Mouse (Mus musculus): ENCODE results near the gene C8a. TPM values are rescaled to one million over a fixed set of nuclear protein-coding genes. Genes with fewer than 3 reads are reported as not detected.

The C8a gene
- polyA plus RNA-seq, 1 experiment from 2014 or later: not detected

- Histone ChIP-seq H3K4me2 (no peak overlapping the region), H3K36me3 (ENCODE audit: poor library complexity, severe bottlenecking) (no peaks in the 10 kb centered on the region), H3K9ac (no peak overlapping the region), H3K4me1 (peaks cover 11% of the 10 kb centered on the region; the same call in 1 of the 2 replicates), H3K27me3 (no peaks in the 10 kb centered on the region), H3K9me3 (replicated peaks) (no peaks in the 10 kb centered on the region), H3K27ac (no peak overlapping the region), H3K4me3 (no peak overlapping the region)
- no peak for ATAC-seq
- 76% methylated on average over 9 of the region's 9 CpGs for WGBS
Observed at GRCm38 (mm10) chr4:104888499-104889262, 12.5 kb upstream of the C8a start.

GRCm38 (mm10) chr4:104887486-104887885 is 11.3 kb upstream of the C8a start:
- Histone ChIP-seq H3K9me3 (replicated peaks) (no peaks in the 10 kb centered on the region), H3K4me1 (peaks cover 11% of the 10 kb centered on the region; the same call in 1 of the 2 replicates), H3K27ac (no peak overlapping the region), H3K9ac (no peak overlapping the region), H3K27me3 (no peaks in the 10 kb centered on the region), H3K36me3 (ENCODE audit: poor library complexity, severe bottlenecking) (no peaks in the 10 kb centered on the region), H3K4me3 (no peak overlapping the region), H3K4me2 (no peak overlapping the region)
- 45% methylated on average over 9 of the region's 9 CpGs for WGBS
- ATAC-seq: no peak

- Histone ChIP-seq H3K4me3 (no peak overlapping the region), H3K27ac (no peak overlapping the region), H3K9me3 (replicated peaks) (no peaks in the 10 kb centered on the region), H3K9ac (no peak overlapping the region), H3K27me3 (no peaks in the 10 kb centered on the region), H3K4me2 (no peak overlapping the region), H3K4me1 (no peaks in the 10 kb centered on the region), H3K36me3 (ENCODE audit: poor library complexity, severe bottlenecking) (no peaks in the 10 kb centered on the region)
- WGBS: 61% methylated on average over 4 of the region's 4 CpGs
- ATAC-seq: no peak
Observed at GRCm38 (mm10) chr4:104875832-104876231, 366 bp downstream of the C8a start.

- no peaks in the 10 kb centered on the region for H3K27me3 ChIP-seq
- no peaks in the 10 kb centered on the region for H3K4me1 ChIP-seq
- no peak overlapping the region for H3K27ac ChIP-seq
- 85% methylated on average over 5 of the region's 5 CpGs for WGBS
- no peaks in the 10 kb centered on the region for H3K36me3 ChIP-seq (ENCODE audit: poor library complexity, severe bottlenecking)
- no peak overlapping the region for H3K9ac ChIP-seq
- no peaks in the 10 kb centered on the region for H3K9me3 ChIP-seq (replicated peaks)
- H3K4me2 ChIP-seq: no peak overlapping the region
- H3K4me3 ChIP-seq: no peak overlapping the region
- no peak for ATAC-seq
Observed at GRCm38 (mm10) chr4:104870196-104870595, 6.0 kb downstream of the C8a start.

- no peaks in the 10 kb centered on the region for H3K4me1 ChIP-seq
Observed at GRCm38 (mm10) chr4:104869581-104869980, 6.6 kb downstream of the C8a start.

GRCm38 (mm10) chr4:104864397-104864796 is 11.8 kb downstream of the C8a start:
- 91% methylated on average over 1 of the region's 1 CpGs for WGBS
- no peak overlapping the region for H3K27ac ChIP-seq
- ATAC-seq: no peak

More at GRCm38 (mm10) chr4:104869581-104869980, 6.6 kb downstream of the C8a start:
- no peak for ATAC-seq
- no peaks in the 10 kb centered on the region for H3K9me3 ChIP-seq (replicated peaks)
- no peaks in the 10 kb centered on the region for H3K36me3 ChIP-seq (ENCODE audit: poor library complexity, severe bottlenecking)
- H3K4me2 ChIP-seq: no peak overlapping the region
- no peak overlapping the region for H3K9ac ChIP-seq
- H3K27ac ChIP-seq: no peak overlapping the region
- H3K4me3 ChIP-seq: no peak overlapping the region
- H3K27me3 ChIP-seq: no peaks in the 10 kb centered on the region

GRCm38 (mm10) chr4:104861241-104861640 is 15.0 kb downstream of the C8a start:
- H3K27ac ChIP-seq: no peak overlapping the region
- H3K36me3 ChIP-seq (ENCODE audit: poor library complexity, severe bottlenecking): no peaks in the 10 kb centered on the region
- H3K4me1 ChIP-seq: no peaks in the 10 kb centered on the region
- H3K9me3 ChIP-seq (replicated peaks): no peaks in the 10 kb centered on the region
- WGBS: 77% methylated on average over 8 of the region's 8 CpGs
- no peak for ATAC-seq
- H3K4me3 ChIP-seq: no peak overlapping the region
- no peak overlapping the region for H3K4me2 ChIP-seq
- no peaks in the 10 kb centered on the region for H3K27me3 ChIP-seq
- H3K9ac ChIP-seq: no peak overlapping the region

More at GRCm38 (mm10) chr4:104864397-104864796, 11.8 kb downstream of the C8a start:
- Histone ChIP-seq H3K9me3 (replicated peaks) (no peaks in the 10 kb centered on the region), H3K4me2 (no peak overlapping the region), H3K4me1 (no peaks in the 10 kb centered on the region), H3K27me3 (no peaks in the 10 kb centered on the region), H3K9ac (no peak overlapping the region), H3K36me3 (ENCODE audit: poor library complexity, severe bottlenecking) (no peaks in the 10 kb centered on the region), H3K4me3 (no peak overlapping the region)

- Histone ChIP-seq H3K27me3 (no peaks in the 10 kb centered on the region), H3K4me1 (no peaks in the 10 kb centered on the region), H3K9ac (no peak overlapping the region), H3K36me3 (ENCODE audit: poor library complexity, severe bottlenecking) (no peaks in the 10 kb centered on the region), H3K9me3 (replicated peaks) (no peaks in the 10 kb centered on the region), H3K27ac (no peak overlapping the region), H3K4me2 (no peak overlapping the region), H3K4me3 (no peak overlapping the region)
- ATAC-seq: no peak
- 63% methylated on average over 4 of the region's 4 CpGs for WGBS
Observed at GRCm38 (mm10) chr4:104857823-104858222, 18.4 kb downstream of the C8a start.

GRCm38 (mm10) chr4:104857029-104857428 is 19.2 kb downstream of the C8a start, which contains the start of gene Gm17662:
Gm17662 (plus strand) TSS chr4:104857329.
- no peak for ATAC-seq
- 73% methylated on average over 1 of the region's 1 CpGs for WGBS

GRCm38 (mm10) chr4:104855216-104855615 is 21.0 kb downstream of the C8a start:
- H3K9me3 ChIP-seq (replicated peaks): no peaks in the 10 kb centered on the region
- no peak overlapping the region for H3K4me3 ChIP-seq
- H3K27me3 ChIP-seq: no peaks in the 10 kb centered on the region
- H3K4me1 ChIP-seq: no peaks in the 10 kb centered on the region
- H3K27ac ChIP-seq: no peak overlapping the region
- no peaks in the 10 kb centered on the region for H3K36me3 ChIP-seq (ENCODE audit: poor library complexity, severe bottlenecking)
- no peak overlapping the region for H3K9ac ChIP-seq
- no peak for ATAC-seq
- 86% methylated on average over 2 of the region's 2 CpGs for WGBS
- H3K4me2 ChIP-seq: no peak overlapping the region

More at GRCm38 (mm10) chr4:104857029-104857428, 19.2 kb downstream of the C8a start, which contains the start of gene Gm17662:
- H3K4me3 ChIP-seq: no peak within 1 kb of the TSS
- H3K9me3 ChIP-seq (replicated peaks): no peaks in the 10 kb centered on the region
- no peak within 1 kb of the TSS for H3K27ac ChIP-seq
- no peak within 1 kb of the TSS for H3K9ac ChIP-seq
- H3K36me3 ChIP-seq (ENCODE audit: poor library complexity, severe bottlenecking): no peaks in the 10 kb centered on the region
- H3K27me3 ChIP-seq: no peaks in the 10 kb centered on the region
- H3K4me1 ChIP-seq: no peaks in the 10 kb centered on the region
- no peak within 1 kb of the TSS for H3K4me2 ChIP-seq

- no peaks in the 10 kb centered on the region for H3K36me3 ChIP-seq (ENCODE audit: poor library complexity, severe bottlenecking)
- 44% methylated on average over 4 of the region's 4 CpGs for WGBS
- H3K4me3 ChIP-seq: no peak overlapping the region
- H3K27ac ChIP-seq: no peak overlapping the region
- no peaks in the 10 kb centered on the region for H3K27me3 ChIP-seq
- peak; percentile 13; the same call in 1 of the 2 replicates for ATAC-seq
- H3K4me1 ChIP-seq: 0 out of 2 replicates have a peak, but pooled peaks cover 5% of the 10 kb centered on the region
- H3K4me2 ChIP-seq: no peak overlapping the region
- no peak overlapping the region for H3K9ac ChIP-seq
- H3K9me3 ChIP-seq (replicated peaks): no peaks in the 10 kb centered on the region
Observed at GRCm38 (mm10) chr4:104843546-104843945, 32.7 kb downstream of the C8a start.

GRCm38 (mm10) chr4:104842204-104842603 is 34.0 kb downstream of the C8a start:
- Histone ChIP-seq H3K4me1 (0 out of 2 replicates have a peak, but pooled peaks cover 5% of the 10 kb centered on the region), H3K27me3 (no peaks in the 10 kb centered on the region), H3K4me2 (no peak overlapping the region), H3K27ac (no peak overlapping the region), H3K9ac (no peak overlapping the region), H3K36me3 (ENCODE audit: poor library complexity, severe bottlenecking) (no peaks in the 10 kb centered on the region), H3K9me3 (replicated peaks) (no peaks in the 10 kb centered on the region), H3K4me3 (no peak overlapping the region)
- 89% methylated on average over 5 of the region's 5 CpGs for WGBS
- ATAC-seq: no peak
